Mouse (Mus musculus) C2C12 (cell line): ENCODE data around the gene Gtf2ird1. TPM values are rescaled to one million over a fixed set of nuclear protein-coding genes. Genes with fewer than 3 reads are reported as not detected.
"Not testable (repeated sequence)": the region's sequence is repeated elsewhere in the genome, so short reads cannot be mapped to it uniquely, and the experiment has no call there.

ENCODE experiments used
- H3K27me3 ChIP-seq: one replicate; pipeline ENCODE4 v1.6.1; 2011; ENCODE audit not compliant: control insufficient read depth, insufficient read depth, insufficient read length
- H3K36me3 ChIP-seq: one replicate; pipeline ENCODE4 v1.6.1; 2011; ENCODE audit not compliant: control insufficient read depth, insufficient read depth
- H3K4me3 ChIP-seq: one replicate; pipeline ENCODE4 v1.5.1; 2011; ENCODE audit warnings: mild to moderate bottlenecking, control low read depth; ENCODE audit not compliant: poor library complexity, insufficient read depth, severe bottlenecking
- H3K79me2 ChIP-seq: one replicate; pipeline ENCODE4 v1.6.1; 2011; ENCODE audit not compliant: control insufficient read depth, insufficient read depth
- H3K79me3 ChIP-seq: one replicate; pipeline ENCODE4 v1.6.1; 2011; ENCODE audit warnings: low read depth, control low read depth
- H3ac ChIP-seq: one replicate; pipeline ENCODE3; 2011; ENCODE audit warnings: low read depth; ENCODE audit not compliant: control insufficient read depth, insufficient read length
- CEBPB ChIP-seq: IDR thresholded peaks from one replicate; pipeline ENCODE4 v1.6.1; 2011; ENCODE audit warnings: low read depth, mild to moderate bottlenecking, control low read depth, moderate library complexity
- CTCF ChIP-seq: IDR thresholded peaks from one replicate; pipeline ENCODE4 v1.5.1; 2011; ENCODE audit not compliant: control insufficient read depth, insufficient read depth, insufficient read length
- FOSL1 ChIP-seq: IDR thresholded peaks from one replicate; pipeline ENCODE4 v1.8.0; 2011; ENCODE audit warnings: mild to moderate bottlenecking, low read length; ENCODE audit not compliant: poor library complexity, insufficient read depth, severe bottlenecking
- MAX ChIP-seq: IDR thresholded peaks from one replicate; pipeline ENCODE4 v1.6.1; 2011; ENCODE audit warnings: mild to moderate bottlenecking, control low read depth
- MYOD1 ChIP-seq: IDR thresholded peaks from one replicate; pipeline ENCODE4 v1.6.1; 2011; ENCODE audit warnings: low read depth; ENCODE audit not compliant: control insufficient read depth, insufficient read length
- MYOG ChIP-seq: IDR thresholded peaks from one replicate; pipeline ENCODE4 v1.6.1; 2011; ENCODE audit not compliant: control insufficient read depth, insufficient read length; ENCODE audit errors: extremely low read depth
- USF1 ChIP-seq: IDR thresholded peaks from one replicate; pipeline ENCODE4 v1.6.1; 2011; ENCODE audit warnings: low read depth, mild to moderate bottlenecking, control low read depth, moderate library complexity
- polyA plus RNA-seq: library from polyadenylated mRNA; unstranded; fragments of >200 nt; fragmentation: generic; extraction: Trizol; gene quantifications from one replicate; pipeline ENCODE4 v1.2.1, GENCODE M21; 2012; ENCODE audit warnings: missing spikeins

Gene Gtf2ird1
- polyA plus RNA-seq, 1 experiment: 48.6 TPM

- Histone ChIP-seq H3K27me3 (no peaks in the 10 kb centered on the region), H3ac (no peak overlapping the region), H3K4me3 (no peak overlapping the region), H3K79me3 (no peaks in the 10 kb centered on the region), H3K36me3 (peaks cover 24% of the 10 kb centered on the region), H3K79me2 (no peaks in the 10 kb centered on the region)
- TF ChIP-seq CEBPB (no peak), CTCF (no peak), MAX (no peak)
Measured at GRCm38 (mm10) chr5:134370831-134371230, 85.7 kb downstream of the Gtf2ird1 start.

- no peak for TF ChIP-seq MYOD1
- no peak for TF ChIP-seq CEBPB
- H3K79me2 ChIP-seq: no peaks in the 10 kb centered on the region
- peaks cover 31% of the 10 kb centered on the region for H3K36me3 ChIP-seq
- no peaks in the 10 kb centered on the region for H3K27me3 ChIP-seq
- no peak overlapping the region for H3ac ChIP-seq
- no peaks in the 10 kb centered on the region for H3K79me3 ChIP-seq
- H3K4me3 ChIP-seq: no peak overlapping the region
Measured at GRCm38 (mm10) chr5:134359101-134359500, 97.4 kb downstream of the Gtf2ird1 start.

GRCm38 (mm10) chr5:134355372-134355771 lies 101.1 kb downstream of the Gtf2ird1 start:
- H3K36me3 ChIP-seq: peaks cover 18% of the 10 kb centered on the region
- H3K79me3 ChIP-seq, H3K4me3 ChIP-seq, H3K79me2 ChIP-seq, H3K27me3 ChIP-seq, H3ac ChIP-seq: not testable (repeated sequence)

GRCm38 (mm10) chr5:134353117-134353516 lies 103.4 kb downstream of the Gtf2ird1 start:
- Histone ChIP-seq H3K27me3 (no peaks in the 10 kb centered on the region), H3K79me3 (no peaks in the 10 kb centered on the region), H3K79me2 (no peaks in the 10 kb centered on the region), H3K36me3 (peaks cover under 1% of the 10 kb centered on the region), H3ac (no peak overlapping the region), H3K4me3 (no peak overlapping the region)
- no peak for TF ChIP-seq CEBPB

GRCm38 (mm10) chr5:134352527-134353001 lies 104.0 kb downstream of the Gtf2ird1 start:
- H3K79me2 ChIP-seq: no peaks in the 10 kb centered on the region
- no peaks in the 10 kb centered on the region for H3K27me3 ChIP-seq
- TF ChIP-seq CEBPB: no peak
- TF ChIP-seq CTCF: no peak
- TF ChIP-seq MYOG: no peak
- TF ChIP-seq MYOD1: no peak
- TF ChIP-seq FOSL1: no peak
- TF ChIP-seq MAX: no peak
- TF ChIP-seq USF1: no peak
- H3K36me3 ChIP-seq: no peaks in the 10 kb centered on the region
- no peak overlapping the region for H3ac ChIP-seq
- H3K79me3 ChIP-seq: no peaks in the 10 kb centered on the region
- no peak overlapping the region for H3K4me3 ChIP-seq

- Histone ChIP-seq H3ac (peak overlapping the region; percentile 53), H3K4me3 (no peak overlapping the region), H3K79me2 (no peaks in the 10 kb centered on the region), H3K27me3 (no peaks in the 10 kb centered on the region), H3K79me3 (no peaks in the 10 kb centered on the region), H3K36me3 (no peaks in the 10 kb centered on the region)
- TF ChIP-seq CTCF: no peak
- TF ChIP-seq FOSL1: no peak
- TF ChIP-seq MYOG: no peak
- no peak for TF ChIP-seq USF1
- TF ChIP-seq MAX: no peak
- TF ChIP-seq MYOD1: no peak
- TF ChIP-seq CEBPB: no peak
Measured at GRCm38 (mm10) chr5:134350660-134351059, 105.9 kb downstream of the Gtf2ird1 start.

- TF ChIP-seq FOSL1 (no peak), MYOD1 (no peak), CTCF (no peak), USF1 (no peak), MAX (no peak), MYOG (no peak), CEBPB (no peak)
- no peak overlapping the region for H3ac ChIP-seq
- H3K79me3 ChIP-seq: no peaks in the 10 kb centered on the region
- no peaks in the 10 kb centered on the region for H3K27me3 ChIP-seq
- no peaks in the 10 kb centered on the region for H3K36me3 ChIP-seq
- no peak overlapping the region for H3K4me3 ChIP-seq
- no peaks in the 10 kb centered on the region for H3K79me2 ChIP-seq
Measured at GRCm38 (mm10) chr5:134347066-134347465, 109.5 kb downstream of the Gtf2ird1 start.
